Mouse (Mus musculus): ENCODE data around the gene Rag2.

DNA sequence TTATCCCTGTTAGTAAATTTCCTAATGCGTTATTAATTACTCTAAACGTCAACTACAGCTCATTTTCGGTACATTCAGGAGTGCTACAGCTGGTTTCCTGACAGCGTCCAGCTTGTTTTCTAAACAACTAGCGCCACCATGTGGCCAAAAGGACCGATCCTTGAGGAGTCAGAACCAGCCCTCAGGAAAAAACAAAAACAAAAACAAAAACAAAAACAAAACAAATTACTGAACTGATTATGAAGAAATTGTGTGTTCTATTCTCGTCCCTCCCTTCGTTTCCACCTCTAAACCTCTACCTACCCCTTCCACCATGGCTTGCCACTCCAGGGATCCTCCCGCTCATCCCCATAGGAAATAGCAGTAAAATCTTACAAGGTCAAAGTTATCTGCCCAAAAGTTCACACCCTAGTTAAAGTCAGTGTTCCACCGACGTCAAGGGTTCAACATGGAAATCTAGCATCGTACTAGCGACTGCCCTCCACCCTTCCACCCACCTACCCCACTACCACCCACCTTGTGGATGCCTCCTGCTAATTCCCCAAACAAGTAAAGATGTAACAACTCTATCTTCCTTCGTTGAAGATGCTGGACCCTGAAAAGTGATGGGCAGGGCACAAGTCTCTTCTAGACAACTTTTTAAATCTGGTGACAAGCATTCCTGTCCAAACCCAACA lies 28.5 kb downstream of the Rag2 start:
- TF ChIP-seq CTCF (IDR thresholded peaks at IDR 0.05; ENCODE audit: control insufficient read depth, insufficient read depth, insufficient read length) (no peak), USF1 (IDR thresholded peaks at IDR 0.05; ENCODE audit: low read depth) (no peak)
